Mouse (Mus musculus) CH12.LX (cell line): ENCODE data around the gene Foxk1. TPM values are rescaled to one million over a fixed set of nuclear protein-coding genes. Genes with fewer than 3 reads are reported as not detected.

Experiments used
- DNase-seq: peaks from one replicate; pipeline ENCODE4 v3.0.0-alpha.2; 2013; ENCODE audit errors: extremely low read depth
- H3K27ac ChIP-seq: 2 replicates; pipeline ENCODE4 v1.5.1; 2012; ENCODE audit warnings: low read depth, mild to moderate bottlenecking, control low read depth, moderate library complexity; ENCODE audit not compliant: insufficient read depth
- H3K27me3 ChIP-seq: replicated peaks from 2 replicates; pipeline ENCODE3; 2012; ENCODE audit warnings: inconsistent platforms
- H3K36me3 ChIP-seq, 2 experiments: replicated peaks in 1 of 2; 2 replicates each; pipeline versions ENCODE3 to v1.6.1; 2012; ENCODE audit warnings: inconsistent platforms in 1 of 2, low read length in 1 of 2, mild to moderate bottlenecking in 1 of 2, mixed read lengths in 1 of 2, moderate library complexity in 1 of 2; ENCODE audit not compliant: control insufficient read depth in 1 of 2, insufficient read depth in 1 of 2
- H3K4me1 ChIP-seq, 2 experiments: 2 replicates each; pipeline ENCODE4 v1.6.1; 2012; ENCODE audit warnings: inconsistent platforms in 1 of 2, moderate library complexity in 1 of 2; ENCODE audit not compliant: insufficient read depth in 2 of 2, control insufficient read depth in 1 of 2
- H3K4me2 ChIP-seq: 2 replicates; pipeline ENCODE4 v1.6.1; 2012; ENCODE audit warnings: low read depth, mild to moderate bottlenecking, control low read depth; ENCODE audit not compliant: poor library complexity, insufficient read depth, severe bottlenecking
- H3K4me3 ChIP-seq, 3 experiments: fragments of 150-350 bp in 1 of 3; sonication (generic) in 1 of 3; replicated peaks in 1 of 3; 2 replicates each; pipeline versions ENCODE3 to v1.5.1; 2011 to 2012; ENCODE audit warnings: low read depth in 2 of 3, low read length in 2 of 3, mild to moderate bottlenecking in 2 of 3, moderate library complexity in 2 of 3, control low read depth in 1 of 3, improper control_type of control experiment in 1 of 3, inconsistent platforms in 1 of 3, mixed read lengths in 1 of 3; ENCODE audit not compliant: poor library complexity in 1 of 3
- H3K79me2 ChIP-seq: replicated peaks from 2 replicates; pipeline ENCODE4 v1.6.1; 2012; ENCODE audit warnings: mild to moderate bottlenecking, moderate library complexity; ENCODE audit not compliant: control insufficient read depth, poor library complexity, insufficient read depth, severe bottlenecking; ENCODE audit errors: extremely low read depth
- H3K9ac ChIP-seq: 2 replicates; pipeline ENCODE4 v1.6.1; 2012; ENCODE audit warnings: low read depth, mild to moderate bottlenecking, control low read depth, moderate library complexity; ENCODE audit not compliant: insufficient read depth
- H3K9me3 ChIP-seq: replicated peaks from 2 replicates; pipeline ENCODE3; 2012; ENCODE audit warnings: low read length, inconsistent platforms, mixed read lengths
- BHLHE40 ChIP-seq: IDR thresholded peaks from 2 replicates; pipeline ENCODE4 v1.6.1; 2011; ENCODE audit warnings: mild to moderate bottlenecking, low read depth, low read length, improper control_type of control experiment
- CHD2 ChIP-seq: IDR thresholded peaks from 2 replicates; pipeline ENCODE4 v1.6.1; 2011; ENCODE audit warnings: low read length, improper control_type of control experiment
- ELF1 ChIP-seq: IDR thresholded peaks from 2 replicates; pipeline ENCODE4 v1.6.1; 2014; ENCODE audit warnings: low read depth, mild to moderate bottlenecking, inconsistent platforms, low read length, improper control_type of control experiment
- GABPA ChIP-seq: IDR thresholded peaks from 2 replicates; pipeline ENCODE4 v1.6.1; 2012; ENCODE audit warnings: low read depth, low read length, improper control_type of control experiment, inconsistent platforms; ENCODE audit not compliant: insufficient replicate concordance
- JUN ChIP-seq: IDR thresholded peaks from 2 replicates; pipeline ENCODE4 v1.6.1; 2011; ENCODE audit warnings: low read depth, mild to moderate bottlenecking, low read length, improper control_type of control experiment, moderate library complexity; ENCODE audit not compliant: insufficient read depth
- JUND ChIP-seq: conservative IDR thresholded peaks from 2 replicates; pipeline ENCODE4 v1.6.1; 2011; ENCODE audit warnings: low read depth, low read length, improper control_type of control experiment
- KAT2A ChIP-seq: IDR thresholded peaks from 2 replicates; pipeline ENCODE4 v1.6.1; 2012; ENCODE audit warnings: low read length, improper control_type of control experiment, inconsistent platforms; ENCODE audit not compliant: insufficient replicate concordance
- MAX ChIP-seq: IDR thresholded peaks from 2 replicates; pipeline ENCODE4 v1.6.1; 2011; ENCODE audit warnings: low read length, improper control_type of control experiment
- NELFE ChIP-seq: IDR thresholded peaks from 2 replicates; pipeline ENCODE4 v1.6.1; 2011; ENCODE audit warnings: low read depth, low read length, improper control_type of control experiment
- NRF1 ChIP-seq: IDR thresholded peaks from 2 replicates; pipeline ENCODE4 v1.6.1; 2014; ENCODE audit warnings: low read depth, mild to moderate bottlenecking, inconsistent platforms, low read length, improper control_type of control experiment, moderate library complexity
- RCOR1 ChIP-seq: conservative IDR thresholded peaks from 2 replicates; pipeline ENCODE4 v1.6.1; 2012; ENCODE audit warnings: low read depth, mild to moderate bottlenecking, inconsistent platforms, low read length, improper control_type of control experiment
- SIN3A ChIP-seq: IDR thresholded peaks from 2 replicates; pipeline ENCODE4 v1.6.1; 2012; ENCODE audit warnings: low read length, improper control_type of control experiment, inconsistent platforms
- SMC3 ChIP-seq: IDR thresholded peaks from 2 replicates; pipeline ENCODE4 v1.6.1; 2011; ENCODE audit warnings: low read depth, low read length, improper control_type of control experiment
- TBP ChIP-seq: conservative IDR thresholded peaks from 2 replicates; pipeline ENCODE4 v1.6.1; 2011; ENCODE audit warnings: low read depth, low read length, improper control_type of control experiment
- UBTF ChIP-seq: IDR thresholded peaks from 2 replicates; pipeline ENCODE4 v1.6.1; 2012; ENCODE audit warnings: low read depth, mild to moderate bottlenecking, inconsistent platforms, low read length, improper control_type of control experiment, moderate library complexity
- USF2 ChIP-seq: conservative IDR thresholded peaks from 2 replicates; pipeline ENCODE4 v1.6.1; 2011; ENCODE audit warnings: low read depth, low read length, improper control_type of control experiment
- ZC3H11A ChIP-seq: IDR thresholded peaks from 2 replicates; pipeline ENCODE4 v1.6.1; 2012; ENCODE audit warnings: low read depth, mild to moderate bottlenecking, inconsistent platforms, low read length, improper control_type of control experiment
- ZKSCAN1 ChIP-seq: IDR thresholded peaks from 2 replicates; pipeline ENCODE4 v1.6.1; 2012; ENCODE audit warnings: low read depth, inconsistent platforms, low read length, improper control_type of control experiment, borderline replicate concordance
- ZMIZ1 ChIP-seq: IDR thresholded peaks from 2 replicates; pipeline ENCODE4 v1.6.1; 2012; ENCODE audit warnings: low read depth, mild to moderate bottlenecking, inconsistent platforms, low read length, improper control_type of control experiment
- dilution Hi-C: fragments of 300-500 bp; cut with MboI; formaldehyde crosslinking; loops from 2 replicates; pipeline ENCODE4 v1.14.3; 2020; ENCODE audit warnings: low sequenced_read_pairs; ENCODE audit not compliant: extremely low pct_unique_long_range_greater_than_20kb, extremely low pct_ligation_motif_present
- in situ Hi-C: fragments of 300-500 bp; cut with MboI; formaldehyde crosslinking; loops from 3 replicates; pipeline ENCODE4 v1.14.3; 2019; ENCODE audit warnings: low sequenced_read_pairs, low pct_ligation_motif_present, low pct_unique_long_range_greater_than_20kb, mixed read lengths
- polyA plus RNA-seq: library from polyadenylated mRNA; unstranded; fragments of >175 nt; gene quantifications from 2 replicates; pipeline ENCODE4 v1.2.1, GENCODE M21; 2012; ENCODE audit warnings: low read depth; ENCODE audit not compliant: insufficient read length
- total RNA-seq, 2 experiments: library from RNA; depleted of rRNA; stranded (reverse); fragments of 300-350 nt in 1 of 2; fragments of >200 nt in 1 of 2; gene quantifications; 2 replicates each; pipeline ENCODE4 v1.2.3; 2012 to 2014

Gene Foxk1
- total and polyA plus RNA-seq, 3 experiments: 5.3 to 23.4 (median 11.3) TPM

DNA sequence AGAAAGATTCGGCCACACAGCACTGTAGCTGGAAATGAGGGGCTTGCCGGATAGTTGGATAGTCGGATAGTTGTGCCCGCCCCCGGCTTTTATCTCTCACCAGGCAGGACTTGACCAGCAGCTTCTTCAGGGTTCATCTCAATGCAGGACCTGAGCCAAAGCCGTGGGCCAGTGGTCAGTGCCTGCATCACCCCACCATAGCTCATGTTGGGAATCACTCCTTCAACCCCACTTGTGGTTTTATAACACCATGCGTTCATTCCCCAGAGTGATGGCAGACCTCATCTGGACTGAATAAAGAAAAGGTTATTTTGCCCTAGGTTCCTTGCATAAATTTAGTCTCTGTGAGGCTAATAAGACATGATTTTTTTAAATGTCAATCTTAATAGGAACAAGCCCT, 9.1 kb downstream of the Foxk1 start:
- DNase-seq: no peak
- Histone ChIP-seq H3K27ac (no peak overlapping the region), H3K4me3 (no peak overlapping the region), H3K4me1 (peaks cover 3 to 80% of the 10 kb centered on the region in 2 experiments), H3K9me3 (no peaks in the 10 kb centered on the region), H3K79me2 (peaks cover 40% of the 10 kb centered on the region)
- in situ Hi-C loops: no loop called here
- dilution Hi-C loops: no loop called here
- TF ChIP-seq MAX: no peak
- no peak for TF ChIP-seq KAT2A
- TF ChIP-seq JUN: no peak
- no peak for TF ChIP-seq SMC3
- TF ChIP-seq, all 38 proteins: peak for 0
- H3K9ac ChIP-seq: no peak overlapping the region
- peaks cover 8 to 83% of the 10 kb centered on the region in 2 experiments for H3K36me3 ChIP-seq
- H3K27me3 ChIP-seq: no peaks in the 10 kb centered on the region
- no peak overlapping the region for H3K4me2 ChIP-seq

DNA sequence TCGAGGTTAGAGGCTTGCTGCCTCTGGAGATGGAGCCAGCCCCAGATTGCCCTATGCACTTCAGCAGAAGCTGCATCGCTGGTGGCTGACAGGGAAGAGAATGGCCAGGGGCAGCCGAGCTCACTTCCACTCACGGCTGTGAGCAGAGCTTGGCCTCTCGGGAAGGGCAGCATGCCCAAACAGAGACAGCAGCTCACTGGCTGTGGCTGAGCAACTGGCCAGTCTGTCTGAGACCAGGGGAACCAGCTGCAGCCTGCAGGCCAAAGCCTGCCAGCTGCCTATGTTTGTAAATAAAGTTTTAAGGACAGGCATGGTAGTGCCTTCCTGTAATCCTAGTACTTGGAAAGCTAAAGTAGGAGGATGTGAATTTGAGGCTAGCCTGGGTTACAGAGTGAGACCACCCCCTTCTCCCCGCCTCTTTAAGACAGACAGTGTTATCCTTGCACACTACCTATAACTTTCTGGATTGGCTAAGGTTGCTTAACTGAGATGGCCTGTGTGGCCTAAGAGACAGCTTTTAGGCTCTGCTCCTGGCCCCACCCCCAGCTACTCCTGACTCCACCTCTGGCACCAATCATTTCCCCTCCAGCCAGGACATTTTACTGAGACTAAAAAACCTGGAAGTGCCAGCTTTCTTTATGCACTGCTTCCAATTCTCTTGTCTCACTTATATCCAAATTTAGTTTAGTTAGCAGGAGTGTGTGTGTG, 11.5 kb downstream of the Foxk1 start:
- H3K36me3 ChIP-seq: peaks cover 0 to 67% of the 10 kb centered on the region in 2 experiments
- no peaks in the 10 kb centered on the region for H3K27me3 ChIP-seq
- H3K79me2 ChIP-seq: peaks cover 40% of the 10 kb centered on the region
- dilution Hi-C loops: no loop called here
- no peak for DNase-seq
- H3K9me3 ChIP-seq: no peaks in the 10 kb centered on the region
- H3K27ac ChIP-seq: no peak overlapping the region
- H3K4me3 ChIP-seq: no peak overlapping the region
- TF ChIP-seq USF2: no peak
- no peak for TF ChIP-seq NRF1
- TF ChIP-seq SIN3A: no peak
- no peak for TF ChIP-seq UBTF
- TF ChIP-seq NELFE: no peak
- TF ChIP-seq RCOR1: no peak
- no peak for TF ChIP-seq ZC3H11A
- TF ChIP-seq TBP: no peak
- no peak for TF ChIP-seq CHD2
- no peak for TF ChIP-seq ELF1
- no peak for TF ChIP-seq BHLHE40
- TF ChIP-seq JUND: no peak
- TF ChIP-seq ZMIZ1: no peak
- no peak for TF ChIP-seq ZKSCAN1
- TF ChIP-seq GABPA: no peak
- in situ Hi-C loops: no loop called here
- no peak overlapping the region for H3K4me2 ChIP-seq
- no peak overlapping the region for H3K9ac ChIP-seq
- H3K4me1 ChIP-seq: peaks cover 12 to 78% of the 10 kb centered on the region in 2 experiments
